Mouse (Mus musculus) erythroblast, embryonic 14.5 days (primary cell): Measurements from ENCODE around the gene Dbn1. TPM values are rescaled to one million over a fixed set of nuclear protein-coding genes. Genes with fewer than 3 reads are reported as not detected.

Experiments used
- H3K27me3 ChIP-seq: 2 replicates; pipeline ENCODE4 v1.6.1; 2012; ENCODE audit warnings: inconsistent platforms; ENCODE audit not compliant: control insufficient read depth
- H3K36me3 ChIP-seq: 2 replicates; pipeline ENCODE4 v1.6.1; 2012; ENCODE audit warnings: mild to moderate bottlenecking, inconsistent platforms; ENCODE audit not compliant: control insufficient read depth
- H3K4me1 ChIP-seq: 2 replicates; pipeline ENCODE4 v1.6.1; 2012; ENCODE audit warnings: inconsistent platforms; ENCODE audit not compliant: control insufficient read depth
- H3K4me3 ChIP-seq: replicated peaks from 2 replicates; pipeline ENCODE3; 2012; ENCODE audit warnings: moderate library complexity, mild to moderate bottlenecking, inconsistent platforms
- H3K9me3 ChIP-seq: 2 replicates; pipeline ENCODE4 v1.6.1; 2012; ENCODE audit warnings: low read length, inconsistent platforms, mixed read lengths; ENCODE audit not compliant: control insufficient read depth
- GATA1 ChIP-seq: IDR thresholded peaks from 2 replicates; pipeline ENCODE4 v1.6.1; 2012; ENCODE audit warnings: low read length, inconsistent platforms, mixed read lengths
- TAL1 ChIP-seq: IDR thresholded peaks from 3 replicates; pipeline ENCODE4 v1.6.1; 2012; ENCODE audit warnings: low read length, inconsistent platforms, mixed read lengths
- polyA plus RNA-seq: library from polyadenylated mRNA; stranded (reverse); fragments of >175 nt; gene quantifications from 2 replicates; pipeline ENCODE4 v1.2.3, GENCODE M21; 2012

Dbn1 gene
- polyA plus RNA-seq, 1 experiment = 0.06 TPM

GRCm38 (mm10) chr13:55450511-55450980, 37.4 kb downstream of the Dbn1 start:
- Histone ChIP-seq H3K4me3 (no peak overlapping the region), H3K27me3 (no peaks in the 10 kb centered on the region), H3K4me1 (peaks cover 48% of the 10 kb centered on the region), H3K36me3 (peaks cover 90% of the 10 kb centered on the region), H3K9me3 (no peaks in the 10 kb centered on the region)
- TF ChIP-seq TAL1 = no peak
- no peak for TF ChIP-seq GATA1

GRCm38 (mm10) chr13:55449679-55450441, 38.1 kb downstream of the Dbn1 start:
- peaks cover 51% of the 10 kb centered on the region for H3K4me1 ChIP-seq
- no peaks in the 10 kb centered on the region for H3K9me3 ChIP-seq
- H3K27me3 ChIP-seq = no peaks in the 10 kb centered on the region
- no peak overlapping the region for H3K4me3 ChIP-seq
- peaks cover 83% of the 10 kb centered on the region for H3K36me3 ChIP-seq
- no peak for TF ChIP-seq TAL1
- TF ChIP-seq GATA1 = no peak

GRCm38 (mm10) chr13:55449205-55449604, 38.7 kb downstream of the Dbn1 start:
- no peak for TF ChIP-seq GATA1
- TF ChIP-seq TAL1 = no peak
- peaks cover 76% of the 10 kb centered on the region for H3K36me3 ChIP-seq
- no peaks in the 10 kb centered on the region for H3K9me3 ChIP-seq
- no peak overlapping the region for H3K4me3 ChIP-seq
- H3K27me3 ChIP-seq = no peaks in the 10 kb centered on the region
- peaks cover 55% of the 10 kb centered on the region for H3K4me1 ChIP-seq

- TF ChIP-seq TAL1 (no peak), GATA1 (no peak)
- Histone ChIP-seq H3K36me3 (peaks cover 66% of the 10 kb centered on the region), H3K4me1 (peaks cover 62% of the 10 kb centered on the region), H3K27me3 (peaks cover 3% of the 10 kb centered on the region), H3K9me3 (no peaks in the 10 kb centered on the region), H3K4me3 (no peak overlapping the region)
These were observed 39.8 kb downstream of the Dbn1 start for GRCm38 (mm10) chr13:55448131-55448530.

- Histone ChIP-seq H3K4me3 (peak overlapping the region; percentile 97), H3K4me1 (peaks cover 62% of the 10 kb centered on the region), H3K27me3 (peaks cover 5% of the 10 kb centered on the region), H3K9me3 (no peaks in the 10 kb centered on the region), H3K36me3 (peaks cover 60% of the 10 kb centered on the region)
- no peak for TF ChIP-seq TAL1
- TF ChIP-seq GATA1 = no peak
These were observed 40.4 kb downstream of the Dbn1 start for GRCm38 (mm10) chr13:55447543-55447943.

- Histone ChIP-seq H3K4me1 (peaks cover 62% of the 10 kb centered on the region), H3K36me3 (peaks cover 50% of the 10 kb centered on the region), H3K27me3 (peaks cover 5% of the 10 kb centered on the region), H3K9me3 (no peaks in the 10 kb centered on the region), H3K4me3 (peak overlapping the region; percentile 97)
- TF ChIP-seq TAL1 (peak; percentile 50; the same call in 2 of the 3 replicates), GATA1 (peak; percentile 98)
These were observed 41.3 kb downstream of the Dbn1 start for GRCm38 (mm10) chr13:55446483-55447105.

GRCm38 (mm10) chr13:55445361-55446091, 42.4 kb downstream of the Dbn1 start:
- TF ChIP-seq TAL1 = no peak
- TF ChIP-seq GATA1 = no peak
- H3K27me3 ChIP-seq = peaks cover 5% of the 10 kb centered on the region
- H3K36me3 ChIP-seq = peaks cover 40% of the 10 kb centered on the region
- H3K4me3 ChIP-seq = peak overlapping the region; percentile 97
- H3K9me3 ChIP-seq = no peaks in the 10 kb centered on the region
- H3K4me1 ChIP-seq = peaks cover 62% of the 10 kb centered on the region

- H3K4me1 ChIP-seq = peaks cover 58% of the 10 kb centered on the region
- H3K36me3 ChIP-seq = peaks cover 34% of the 10 kb centered on the region
- TF ChIP-seq GATA1 = no peak
- TF ChIP-seq TAL1 = no peak
- peak within 1 kb of the TSS; percentile 97 for H3K4me3 ChIP-seq
- peaks cover 5% of the 10 kb centered on the region for H3K27me3 ChIP-seq
- no peaks in the 10 kb centered on the region for H3K9me3 ChIP-seq
These were observed 43.0 kb downstream of the Dbn1 start, which contains the start of gene Grk6 for GRCm38 (mm10) chr13:55444937-55445315. Gene Grk6, plus strand, starts transcription at chr13:55445072.
